Mouse (Mus musculus) monocyte, adult 2 months (primary cell): ENCODE measurements around the gene Rbm6.
A peak's percentile ranks its signal among the peaks of the same experiment; 100 is the strongest.

Experiments
- DNase-seq, 2 experiments: peaks; one replicate each; pipeline ENCODE4 v3.0.0; 2022; ENCODE audit warnings: low spot score in 2 of 2, low read depth in 1 of 2

Rbm6 gene

GRCm38 (mm10) chr9:107759593-107759992 lies 113.4 kb downstream of the Rbm6 start:
- DNase-seq, result no peak

- no peak for DNase-seq
Measured at GRCm38 (mm10) chr9:107750378-107750777, 122.7 kb downstream of the Rbm6 start.

- no peak for DNase-seq
Measured at GRCm38 (mm10) chr9:107748063-107748462, 125.0 kb downstream of the Rbm6 start.

GRCm38 (mm10) chr9:107747310-107747709 lies 125.7 kb downstream of the Rbm6 start:
- no peak for DNase-seq

GRCm38 (mm10) chr9:107746679-107747078 lies 126.4 kb downstream of the Rbm6 start:
- DNase-seq, result no peak

- no peak for DNase-seq
Measured at GRCm38 (mm10) chr9:107744061-107744460, 129.0 kb downstream of the Rbm6 start.

- no peak for DNase-seq
Measured at GRCm38 (mm10) chr9:107738841-107739202, 134.2 kb downstream of the Rbm6 start.

GRCm38 (mm10) chr9:107738020-107738840 lies 134.8 kb downstream of the Rbm6 start:
- peak; percentile 45 to 62 for DNase-seq

- DNase-seq, result no peak
Measured at GRCm38 (mm10) chr9:107736185-107736485, 136.9 kb downstream of the Rbm6 start.

- no peak for DNase-seq
Measured at GRCm38 (mm10) chr9:107735356-107736184, 137.5 kb downstream of the Rbm6 start.

- DNase-seq, result no peak
Measured at GRCm38 (mm10) chr9:107734567-107734971, 138.5 kb downstream of the Rbm6 start.

GRCm38 (mm10) chr9:107729709-107730108 lies 143.3 kb downstream of the Rbm6 start:
- no peak for DNase-seq

- DNase-seq, result no peak
Measured at GRCm38 (mm10) chr9:107728919-107729670, 143.9 kb downstream of the Rbm6 start.

- no peak for DNase-seq
Measured at GRCm38 (mm10) chr9:107727041-107727440, 146.0 kb downstream of the Rbm6 start.

- DNase-seq, result peak; percentile 17 to 35
Measured at GRCm38 (mm10) chr9:107724796-107725195, 148.2 kb downstream of the Rbm6 start.

GRCm38 (mm10) chr9:107723794-107724531 lies 149.1 kb downstream of the Rbm6 start:
- DNase-seq, result peak in 1 of 2 experiments; percentile 18
